Mouse (Mus musculus): ENCODE measurements around the gene Rpl41.

Gene Rpl41

GRCm38 (mm10) chr10:128504012-128504411 lies 45.1 kb downstream of the Rpl41 start:
- in situ Hi-C loops (cut with MboI; ENCODE audit: unreplicated experiment in 2 of 2) = no loop called here

GRCm38 (mm10) chr10:128503532-128503931 lies 45.6 kb downstream of the Rpl41 start:
- in situ Hi-C loops (cut with MboI; ENCODE audit: unreplicated experiment in 2 of 2) = no loop called here

- in situ Hi-C loops (cut with MboI; ENCODE audit: unreplicated experiment in 2 of 2) = no loop called here
Measured at GRCm38 (mm10) chr10:128502341-128502740, 46.8 kb downstream of the Rpl41 start.

- in situ Hi-C loops (cut with MboI; ENCODE audit: unreplicated experiment in 2 of 2) = no loop called here
Measured at GRCm38 (mm10) chr10:128499116-128499671, 49.9 kb downstream of the Rpl41 start.

GRCm38 (mm10) chr10:128498590-128498989 lies 50.5 kb downstream of the Rpl41 start, which contains the start of gene Myl6b:
Gene Myl6b, minus strand, starts transcription at chr10:128498685.
- in situ Hi-C loops (cut with MboI; ENCODE audit: unreplicated experiment in 2 of 2) = no loop called here

Measured in v-Abl transformed pro-B cells (cell line).